Mouse (Mus musculus) limb, embryonic 14.5 days (tissue): Measurements from ENCODE around the gene Pappa2. TPM values are rescaled to one million over a fixed set of nuclear protein-coding genes. Genes with fewer than 3 reads are reported as not detected.
A peak's percentile ranks its signal among the peaks of the same experiment; 100 is the strongest.

Experiments used
- ATAC-seq: fragments of 200-750 bp; cut with Nextera tagmentation; 2 replicates; pipeline ENCODE4 v1.8.0; 2017; ENCODE audit warnings: low read depth, moderate number of reproducible peaks, moderate TSS enrichment; ENCODE audit not compliant: low FRiP score
- DNase-seq: peaks from one replicate; pipeline ENCODE4 v3.0.0-alpha.2; 2015; ENCODE audit warnings: low spot score
- H3K27ac ChIP-seq: fragments of 300-500 bp; sonication (generic); replicated peaks from 2 replicates; pipeline ENCODE4 v1.5.1; 2014; ENCODE audit warnings: low read depth, mild to moderate bottlenecking, low read length, moderate library complexity, mixed read lengths
- H3K27me3 ChIP-seq: fragments of 300-500 bp; sonication (generic); 2 replicates; pipeline ENCODE4 v1.6.1; 2014; ENCODE audit warnings: low read length, mixed read lengths; ENCODE audit not compliant: control insufficient read depth, insufficient read depth
- H3K36me3 ChIP-seq: fragments of 300-500 bp; sonication (generic); 2 replicates; pipeline ENCODE4 v1.6.1; 2014; ENCODE audit warnings: mild to moderate bottlenecking, low read length, moderate library complexity, mixed read lengths; ENCODE audit not compliant: control insufficient read depth, insufficient read depth
- H3K4me1 ChIP-seq: fragments of 300-500 bp; sonication (generic); 2 replicates; pipeline ENCODE4 v1.6.1; 2014; ENCODE audit warnings: antibody characterized with exemption, low read length, mixed read lengths; ENCODE audit not compliant: control insufficient read depth, insufficient read depth
- H3K4me2 ChIP-seq: fragments of 300-500 bp; sonication (generic); replicated peaks from 2 replicates; pipeline ENCODE4 v1.6.1; 2014; ENCODE audit warnings: low read depth, mild to moderate bottlenecking, low read length, moderate library complexity; ENCODE audit not compliant: severe bottlenecking
- H3K4me3 ChIP-seq: fragments of 300-500 bp; sonication (generic); replicated peaks from 2 replicates; pipeline ENCODE4 v1.5.1; 2014; ENCODE audit warnings: low read length
- H3K9ac ChIP-seq: fragments of 300-500 bp; sonication (generic); 2 replicates; pipeline ENCODE4 v1.6.1; 2014; ENCODE audit warnings: mild to moderate bottlenecking, low read depth, low read length, moderate library complexity; ENCODE audit not compliant: severe bottlenecking
- H3K9me3 ChIP-seq: fragments of 300-500 bp; sonication (generic); 2 replicates; pipeline ENCODE4 v1.6.1; 2016; ENCODE audit warnings: low read length; ENCODE audit not compliant: control insufficient read depth
- POLR2A ChIP-seq: fragments of 200-500 bp; IDR thresholded peaks from 2 replicates; pipeline ENCODE4 v1.8.0; 2012; ENCODE audit warnings: inconsistent platforms, mild to moderate bottlenecking, moderate library complexity, borderline replicate concordance; ENCODE audit not compliant: insufficient read depth, insufficient read length; ENCODE audit errors: extremely low read depth
- WGBS: fragments of 180-500 bp; shearing (Covaris S2); extraction: QIAGEN DNeasy Blood & Tissue Kit; methylation state at CpG from one replicate; pipeline ENCODE4 v1.1.7; 2014; 5-methylcytosine and 5-hydroxymethylcytosine counted together
- polyA plus RNA-seq, 2 experiments: library from polyadenylated mRNA; depleted of rRNA in 1 of 2; stranded (reverse) in 1 of 2; unstranded in 1 of 2; fragments of >200 nt; fragmentation: Nextera tagmentation in 1 of 2; extraction: Ambion mirVana in 1 of 2; gene quantifications; 2 replicates each; pipeline versions ENCODE4 v1.2.1 to v1.2.3; 2012 to 2014

Gene Pappa2
- 4.4 and 5.2 TPM in 2 replicates for polyA plus RNA-seq (2012; rRNA removed)
- 3.1 and 3.8 TPM in 2 replicates for polyA plus RNA-seq (2014; fragmentation: Nextera tagmentation; extraction: Ambion mirVana)

DNA sequence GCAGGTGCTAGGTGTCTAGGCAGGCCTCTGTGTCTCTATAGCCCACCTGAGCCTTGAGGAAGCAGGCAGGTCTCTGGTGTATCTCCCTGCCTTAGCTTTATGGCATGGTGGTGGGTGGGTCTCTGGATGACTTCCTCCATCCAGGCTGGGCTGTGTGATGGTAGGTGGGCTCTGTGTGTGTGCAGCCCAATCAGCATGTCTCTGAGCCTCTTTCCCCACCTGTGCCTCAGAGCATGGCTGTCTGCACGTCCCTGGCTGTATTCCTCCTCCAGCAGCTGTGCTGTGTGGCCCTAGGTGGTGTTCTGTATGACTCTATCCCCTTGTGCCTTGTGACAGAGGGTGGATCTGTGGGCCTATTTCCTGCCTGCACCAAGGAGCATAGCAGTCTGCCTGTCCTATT lies at the start of gene Pappa2:
Gene Pappa2, minus strand, starts transcription at position 101 of the 400 bp plus-strand sequence.
- Histone ChIP-seq H3K9me3 (no peaks in the 10 kb centered on the region), H3K36me3 (no peaks in the 10 kb centered on the region), H3K4me3 (no peak within 1 kb of the TSS), H3K27me3 (no peaks in the 10 kb centered on the region), H3K9ac (no peak within 1 kb of the TSS), H3K4me2 (no peak within 1 kb of the TSS), H3K27ac (no peak within 1 kb of the TSS), H3K4me1 (no peaks in the 10 kb centered on the region)
- ATAC-seq (no peak), DNase-seq (no peak)
- WGBS, result 33% methylated on average over 1 of the region's 1 CpGs
- TF ChIP-seq POLR2A, result no peak

DNA sequence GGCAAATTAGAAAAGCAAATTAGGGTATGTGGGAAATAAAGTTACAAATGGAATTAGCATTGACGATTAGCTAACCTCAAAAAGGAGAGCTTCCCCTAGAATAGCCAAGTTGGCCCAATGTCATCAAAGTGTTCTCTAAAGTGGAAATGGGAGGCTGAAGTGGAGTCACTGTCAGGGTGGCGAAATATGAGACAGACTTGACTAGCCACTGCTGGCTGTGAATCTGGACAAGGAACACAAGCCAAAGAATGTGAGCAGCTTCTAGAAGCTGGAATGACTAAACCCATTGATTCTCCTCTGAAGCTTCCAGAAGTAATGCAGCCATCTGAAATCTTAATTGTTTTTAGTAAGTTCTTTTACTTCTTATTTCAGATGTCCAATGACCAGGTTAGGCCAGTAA lies 48.8 kb upstream of the Pappa2 start:
- Histone ChIP-seq H3K9ac (no peak overlapping the region), H3K9me3 (no peaks in the 10 kb centered on the region), H3K27ac (no peak overlapping the region), H3K27me3 (no peaks in the 10 kb centered on the region), H3K4me1 (no peaks in the 10 kb centered on the region), H3K36me3 (no peaks in the 10 kb centered on the region), H3K4me2 (no peak overlapping the region), H3K4me3 (no peak overlapping the region)
- no peak for DNase-seq
- WGBS, result 80% methylated on average over 2 of the region's 2 CpGs
- no peak for ATAC-seq
- no peak for TF ChIP-seq POLR2A

DNA sequence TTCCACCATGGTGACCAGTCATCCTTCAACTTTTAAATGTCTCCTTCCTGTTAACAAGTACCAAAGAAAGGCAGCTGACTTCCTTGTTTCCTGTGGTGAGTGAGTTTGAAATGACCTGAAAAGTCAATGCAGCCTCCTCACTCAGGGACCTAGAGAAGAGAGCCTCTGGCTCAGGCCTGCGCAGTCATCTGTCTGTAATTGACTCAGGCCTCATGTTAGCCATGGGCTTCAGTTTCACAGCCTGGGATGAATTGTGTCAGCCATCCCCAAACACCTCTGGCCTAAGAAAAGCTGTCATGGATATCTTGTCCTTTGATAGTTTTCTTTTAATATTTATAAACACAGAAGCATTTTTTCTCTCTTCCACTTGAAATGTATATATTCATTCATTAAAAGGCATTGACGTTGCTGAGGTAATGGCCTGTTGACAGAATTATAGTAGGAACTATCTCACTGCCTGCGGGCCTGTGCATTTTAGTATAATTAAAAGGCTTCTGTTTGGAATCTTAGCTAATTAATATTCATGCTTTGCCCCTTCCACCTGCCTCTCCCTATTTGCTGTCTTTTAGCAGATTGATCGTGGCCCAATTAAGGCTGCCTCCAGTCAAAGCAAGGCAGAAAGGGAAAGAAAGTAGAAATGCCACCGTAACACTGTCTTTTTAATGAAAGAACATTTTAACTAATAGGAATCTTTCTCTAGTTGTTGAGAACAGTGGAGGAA lies 34.8 kb upstream of the Pappa2 start:
- TF ChIP-seq POLR2A, result no peak
- WGBS, result 56% methylated on average over 5 of the region's 5 CpGs
- H3K27me3 ChIP-seq, result no peaks in the 10 kb centered on the region
- H3K9me3 ChIP-seq, result no peaks in the 10 kb centered on the region
- H3K4me3 ChIP-seq, result no peak overlapping the region
- no peak for ATAC-seq
- DNase-seq, result no peak
- no peaks in the 10 kb centered on the region for H3K4me1 ChIP-seq
- H3K9ac ChIP-seq, result no peak overlapping the region
- H3K4me2 ChIP-seq, result no peak overlapping the region
- H3K27ac ChIP-seq, result no peak overlapping the region
- no peaks in the 10 kb centered on the region for H3K36me3 ChIP-seq

DNA sequence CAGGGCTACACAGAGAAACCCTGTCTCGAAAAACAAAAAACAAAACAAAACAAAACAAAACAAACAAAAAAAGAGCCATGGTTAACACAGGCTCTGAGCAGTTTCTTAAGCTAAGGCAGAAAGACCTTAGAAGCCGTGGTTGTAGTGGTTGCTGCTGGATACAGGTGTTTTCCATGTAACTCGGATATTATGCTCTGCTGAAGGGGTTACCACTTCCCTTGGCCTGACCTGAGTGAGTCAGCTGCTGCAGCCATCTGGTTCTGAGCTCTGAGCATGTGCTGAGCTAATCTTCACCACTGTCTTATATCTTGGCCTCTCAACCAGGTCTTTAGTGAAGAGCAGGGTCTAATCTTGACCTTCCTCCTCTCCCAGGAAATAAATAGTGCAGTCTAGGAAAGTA lies 6.8 kb upstream of the Pappa2 start:
- no peaks in the 10 kb centered on the region for H3K9me3 ChIP-seq
- no peak overlapping the region for H3K4me3 ChIP-seq
- no peak overlapping the region for H3K27ac ChIP-seq
- H3K36me3 ChIP-seq, result no peaks in the 10 kb centered on the region
- H3K27me3 ChIP-seq, result no peaks in the 10 kb centered on the region
- H3K4me1 ChIP-seq, result no peaks in the 10 kb centered on the region
- WGBS, result 66% methylated on average over 3 of the region's 3 CpGs
- DNase-seq, result no peak
- ATAC-seq, result no peak
- TF ChIP-seq POLR2A, result no peak
- no peak overlapping the region for H3K9ac ChIP-seq
- H3K4me2 ChIP-seq, result no peak overlapping the region

DNA sequence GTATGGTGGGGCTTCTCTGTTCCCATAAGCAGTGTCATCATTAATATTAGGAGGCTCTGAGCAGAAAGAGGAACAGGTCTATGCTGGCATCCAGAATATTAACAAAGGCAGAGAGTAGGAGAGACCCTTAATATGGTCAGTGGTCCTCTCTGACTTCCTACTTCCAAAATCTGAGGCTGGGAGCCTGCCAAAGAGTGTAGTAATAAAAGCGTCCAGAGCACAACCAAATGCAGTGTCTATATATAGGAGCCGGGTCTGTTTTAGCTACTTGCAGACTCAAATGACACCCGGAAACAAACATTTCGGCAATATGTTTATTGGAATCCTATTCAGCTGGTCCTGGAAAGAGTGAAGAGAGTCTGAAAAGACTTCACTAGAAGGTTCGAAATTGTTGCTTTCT lies 17.9 kb downstream of the Pappa2 start:
- ATAC-seq, result no peak
- Histone ChIP-seq H3K4me1 (peaks cover 10% of the 10 kb centered on the region), H3K27ac (no peak overlapping the region), H3K9ac (no peak overlapping the region), H3K36me3 (no peaks in the 10 kb centered on the region), H3K4me2 (no peak overlapping the region), H3K4me3 (no peak overlapping the region), H3K27me3 (no peaks in the 10 kb centered on the region), H3K9me3 (no peaks in the 10 kb centered on the region)
- WGBS, result 38% methylated on average over 5 of the region's 5 CpGs
- TF ChIP-seq POLR2A, result no peak
- DNase-seq, result peak; percentile 17
